Mouse (Mus musculus): ENCODE results near the gene Cnnm2.

DNA sequence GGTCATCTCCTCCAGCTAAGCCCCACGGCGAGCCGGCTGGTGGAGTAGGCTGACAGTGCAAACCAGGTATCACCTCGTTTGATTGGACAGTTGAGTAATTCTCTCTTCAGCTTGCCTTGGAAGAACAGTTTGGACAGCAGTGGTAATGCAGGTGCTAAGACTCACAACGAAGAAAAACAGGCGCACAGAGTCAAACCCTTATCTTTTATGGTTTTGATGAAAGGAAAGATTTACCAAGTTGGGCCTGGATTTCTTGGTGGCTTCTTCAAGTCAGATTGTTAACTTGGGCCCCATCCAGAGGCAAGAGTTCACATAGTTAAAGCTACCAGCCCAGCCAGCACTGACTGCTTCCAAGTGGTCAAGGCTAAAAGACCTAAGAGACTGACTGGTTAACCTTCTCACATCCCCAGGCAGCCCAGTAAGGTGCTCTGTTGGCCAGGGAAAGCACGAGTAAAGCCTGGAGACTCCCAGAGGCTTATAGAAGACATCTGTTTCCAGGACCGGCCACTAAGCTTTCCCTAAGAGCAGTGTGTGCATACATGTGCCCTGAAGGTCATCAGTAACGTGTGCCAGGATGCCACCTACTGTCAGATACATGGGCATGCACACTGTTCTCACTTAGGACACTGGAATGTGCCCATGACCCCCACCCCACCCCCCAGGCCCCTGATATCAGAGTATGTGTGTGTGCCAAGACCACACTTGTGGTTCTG is 96.0 kb downstream of the Cnnm2 start:
- no peak for TF ChIP-seq CTCF (IDR thresholded peaks at IDR 0.05; ENCODE audit: low read depth, low read length)
- TF ChIP-seq GATA2 (IDR thresholded peaks at IDR 0.05; ENCODE audit: borderline replicate concordance, low read depth, low read length), result no peak
- TF ChIP-seq GATA1 (IDR thresholded peaks at IDR 0.05; ENCODE audit: borderline replicate concordance, low read length), result no peak
- TF ChIP-seq TAL1 (conservative IDR thresholded peaks at IDR 0.05; ENCODE audit: low read depth, low read length), result no peak
